Mouse (Mus musculus) adrenal gland, adult 2 months (tissue): Measurements from ENCODE around the gene Cacna2d3. TPM values are rescaled to one million over a fixed set of nuclear protein-coding genes. Genes with fewer than 3 reads are reported as not detected.

Experiments used
- DNase-seq: peaks from one replicate; pipeline ENCODE4 v3.0.0; 2021
- polyA plus RNA-seq: library from polyadenylated mRNA; depleted of rRNA; stranded (reverse); fragments of >200 nt; gene quantifications from 2 replicates; pipeline ENCODE4 v1.2.3, GENCODE M21; 2012
- total RNA-seq, 2 experiments: library from RNA; stranded (reverse); gene quantifications; 2 replicates each; pipeline ENCODE4 v1.2.3; 2021

Gene Cacna2d3
- total and polyA plus RNA-seq, 3 experiments, result 0.67 to 2.7 (median 2.7) TPM

DNA sequence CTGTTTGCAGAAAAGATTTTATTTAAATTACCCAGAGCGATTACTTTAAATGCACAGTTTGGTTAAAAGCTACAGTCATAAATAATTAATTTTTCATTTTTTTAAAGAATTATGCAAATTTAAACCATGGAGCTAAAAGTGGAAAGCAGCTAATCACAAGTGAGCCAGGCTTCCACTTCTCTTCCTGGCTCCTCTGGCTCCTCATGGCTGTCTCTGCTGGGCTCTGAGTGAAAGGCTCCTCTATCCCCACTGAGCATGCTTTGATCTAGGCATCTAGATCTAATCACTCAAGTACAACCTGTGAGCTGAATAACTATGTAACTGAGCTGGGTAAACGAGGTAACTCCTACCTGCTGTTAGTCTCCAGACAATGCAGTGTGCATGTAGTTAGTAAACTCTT, 577.5 kb downstream of the Cacna2d3 start:
- DNase-seq, result no peak

GRCm38 (mm10) chr14:29137614-29138013, 584.0 kb downstream of the Cacna2d3 start:
- no peak for DNase-seq

- DNase-seq, result no peak
Observed at GRCm38 (mm10) chr14:29137006-29137579, 584.6 kb downstream of the Cacna2d3 start.

DNA sequence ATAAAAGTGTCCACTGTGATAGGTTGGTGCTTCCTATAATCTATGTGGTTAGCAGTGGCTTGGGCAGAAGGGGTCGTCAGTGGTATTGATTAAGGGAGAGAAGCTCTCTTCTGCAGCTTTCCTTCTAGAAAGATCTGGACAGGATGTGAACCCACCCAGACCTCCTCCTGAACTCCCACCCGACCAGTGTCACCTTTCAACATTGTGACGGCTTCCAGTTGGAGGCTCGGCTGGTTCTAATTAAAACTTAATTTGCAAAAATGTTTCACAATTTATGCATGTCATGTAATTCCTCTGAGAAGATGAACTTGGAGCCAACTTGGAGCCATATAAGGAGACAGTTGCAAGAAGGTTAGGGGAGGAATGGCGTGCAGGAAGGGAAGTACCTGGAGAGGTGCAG, 586.8 kb downstream of the Cacna2d3 start:
- DNase-seq, result no peak

DNA sequence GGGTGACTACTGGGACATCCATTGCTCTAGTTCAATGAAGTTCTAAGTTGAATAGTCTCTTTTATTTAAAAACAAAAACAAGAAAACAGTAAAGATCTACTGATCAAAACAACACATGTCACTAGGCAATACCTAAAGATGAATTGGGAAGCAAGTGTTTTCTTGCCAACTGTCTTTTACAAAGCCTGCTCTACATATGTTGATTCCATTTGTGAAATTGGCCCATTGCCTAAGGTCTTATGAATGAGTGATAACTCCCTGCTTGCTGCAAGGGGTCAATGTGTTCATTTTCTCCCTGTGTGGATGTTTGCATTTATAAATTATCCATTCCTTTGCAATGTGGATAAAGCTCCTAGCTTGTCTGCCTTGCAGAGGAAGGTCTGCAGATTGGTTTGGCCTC, 591.2 kb downstream of the Cacna2d3 start:
- DNase-seq, result no peak

DNA sequence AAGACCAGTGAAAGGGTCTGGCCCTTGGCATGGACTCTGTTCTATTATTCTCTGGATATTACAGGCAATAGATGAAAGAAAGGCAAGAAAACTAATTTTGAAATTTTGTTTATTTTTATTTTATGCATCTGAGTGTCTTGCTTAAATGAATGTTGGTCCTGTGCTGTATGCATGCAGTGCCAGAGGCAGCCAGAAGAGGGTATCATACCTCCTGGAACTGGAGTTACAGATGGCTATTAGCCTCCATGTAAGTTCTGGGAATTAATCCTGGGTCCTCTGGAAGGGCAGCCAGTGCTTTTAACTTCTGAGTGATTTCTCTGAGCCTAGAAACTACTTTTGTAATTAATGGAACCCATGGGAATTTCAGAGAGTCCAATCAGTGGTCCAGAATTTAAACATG, 597.8 kb downstream of the Cacna2d3 start:
- peak; percentile 9 for DNase-seq

GRCm38 (mm10) chr14:29122749-29123148, 598.9 kb downstream of the Cacna2d3 start:
- no peak for DNase-seq

- DNase-seq, result no peak
Observed at GRCm38 (mm10) chr14:29113852-29114450, 607.7 kb downstream of the Cacna2d3 start.

DNA sequence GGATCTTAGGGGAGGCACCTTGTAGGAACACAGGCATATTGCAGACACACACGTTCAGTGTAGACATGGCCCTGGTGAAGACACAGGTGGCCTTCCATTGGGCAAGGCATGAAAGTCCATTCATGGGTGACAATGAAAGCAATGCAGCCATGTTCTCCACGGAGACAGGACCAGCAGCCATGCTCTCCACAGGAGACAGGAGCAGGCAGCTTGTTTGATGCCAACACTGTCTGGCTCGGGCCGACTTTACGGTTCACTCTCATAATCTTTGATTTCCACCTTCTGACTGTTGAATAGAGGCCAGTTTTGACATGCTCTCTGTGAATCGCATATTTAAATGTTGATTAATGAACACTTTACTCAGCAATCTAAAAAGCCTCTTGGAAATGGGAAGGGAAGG, 610.0 kb downstream of the Cacna2d3 start:
- no peak for DNase-seq

GRCm38 (mm10) chr14:29110351-29111091, 611.1 kb downstream of the Cacna2d3 start:
- no peak for DNase-seq

DNA sequence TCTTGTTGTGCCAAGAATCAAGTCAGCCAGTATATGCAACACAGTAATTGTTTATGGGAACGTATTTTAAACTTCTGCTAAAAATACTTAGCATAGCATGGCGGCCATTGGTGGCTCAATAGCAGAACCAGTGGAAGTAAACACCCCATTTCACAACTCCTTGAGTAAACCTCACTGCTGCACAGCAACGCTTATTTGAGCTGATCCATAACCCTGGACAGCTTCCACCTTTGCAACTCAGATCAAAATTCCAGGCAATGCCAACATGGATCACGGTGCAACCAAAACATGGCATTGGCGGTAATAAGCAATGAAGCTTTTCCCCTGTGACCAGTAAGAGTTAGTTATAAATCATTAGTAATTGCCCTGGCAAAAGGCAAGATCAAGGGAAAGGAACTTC, 614.2 kb downstream of the Cacna2d3 start:
- DNase-seq, result no peak

- DNase-seq, result peak; percentile 66
Observed at GRCm38 (mm10) chr14:29097776-29098175, 623.9 kb downstream of the Cacna2d3 start.

GRCm38 (mm10) chr14:29095431-29095830, 626.2 kb downstream of the Cacna2d3 start:
- DNase-seq, result no peak

DNA sequence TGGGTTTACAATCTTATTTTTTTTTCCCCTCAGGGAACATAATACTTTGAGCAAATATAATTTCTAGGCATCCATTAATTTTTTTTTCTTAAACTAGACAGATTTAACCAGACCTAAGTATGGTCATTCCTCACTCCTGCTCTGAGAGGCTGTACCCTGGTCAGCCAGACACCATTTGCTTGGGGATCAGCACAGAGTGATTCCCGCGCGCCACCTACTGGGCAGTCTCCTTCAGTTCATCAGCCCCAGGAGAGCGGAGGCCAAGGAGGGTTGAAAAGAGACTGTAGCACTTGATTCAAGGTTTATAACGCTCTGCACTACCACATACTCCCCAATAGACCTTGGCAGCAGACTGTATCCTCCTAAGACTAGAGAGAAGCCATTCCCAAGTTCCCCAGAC, 631.6 kb downstream of the Cacna2d3 start:
- peak; percentile 87 for DNase-seq

DNA sequence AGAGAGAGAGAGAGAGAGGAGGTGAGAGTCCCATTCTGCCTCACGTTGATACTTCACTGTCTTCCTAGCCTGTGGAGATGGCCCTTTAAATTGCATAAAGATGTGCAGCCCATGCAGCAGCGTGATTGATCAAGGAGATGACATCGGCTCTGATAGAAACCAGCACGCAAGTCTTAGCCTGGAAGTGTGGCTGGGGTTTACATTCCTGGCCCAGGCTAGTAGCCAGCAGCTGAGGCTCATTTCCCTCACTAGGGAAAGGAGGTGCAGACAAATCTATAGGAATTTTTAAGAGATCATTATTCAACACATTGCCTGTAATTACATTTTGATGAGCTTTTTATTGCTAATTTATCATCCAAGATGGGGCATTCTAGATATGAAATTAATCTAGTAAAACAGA, 635.1 kb downstream of the Cacna2d3 start:
- DNase-seq, result no peak

DNA sequence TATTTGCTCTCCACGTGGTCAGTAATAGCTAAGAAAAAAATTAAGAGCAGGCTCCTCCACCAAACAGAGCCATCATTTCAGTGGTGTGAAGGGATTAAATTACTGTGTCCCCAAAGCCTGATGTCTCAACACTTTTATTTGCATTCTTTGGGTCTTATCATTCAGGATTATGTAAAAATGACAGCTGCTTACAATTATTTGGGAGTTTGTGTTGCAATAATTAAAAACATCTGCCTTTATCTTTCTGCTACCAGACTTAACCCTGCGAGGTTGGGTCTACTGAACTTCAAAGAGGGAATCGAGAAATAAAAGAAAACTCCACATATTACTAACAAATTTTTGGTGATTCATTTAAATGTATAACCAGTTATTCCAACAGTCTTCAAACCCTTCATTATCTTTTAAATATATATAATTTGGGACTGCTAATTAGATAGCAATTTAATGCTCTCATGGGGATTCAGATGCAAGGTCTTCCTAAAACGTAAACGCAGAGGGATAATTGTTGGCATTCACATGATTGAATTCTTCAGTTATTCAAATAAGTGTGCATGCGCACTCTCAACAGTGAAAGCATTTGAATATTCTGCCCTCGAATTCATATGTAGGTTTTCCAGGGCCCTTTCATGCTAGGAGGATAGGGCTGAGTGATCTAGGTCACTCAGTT, 636.0 kb downstream of the Cacna2d3 start:
- no peak for DNase-seq

- DNase-seq, result peak; percentile 90
Observed at GRCm38 (mm10) chr14:29082171-29082570, 639.5 kb downstream of the Cacna2d3 start.

- peak; percentile 64 for DNase-seq
Observed at GRCm38 (mm10) chr14:29080630-29081029, 641.0 kb downstream of the Cacna2d3 start.

- no peak for DNase-seq
Observed at GRCm38 (mm10) chr14:29080228-29080627, 641.4 kb downstream of the Cacna2d3 start.

GRCm38 (mm10) chr14:29077418-29077817, 644.2 kb downstream of the Cacna2d3 start:
- no peak for DNase-seq

DNA sequence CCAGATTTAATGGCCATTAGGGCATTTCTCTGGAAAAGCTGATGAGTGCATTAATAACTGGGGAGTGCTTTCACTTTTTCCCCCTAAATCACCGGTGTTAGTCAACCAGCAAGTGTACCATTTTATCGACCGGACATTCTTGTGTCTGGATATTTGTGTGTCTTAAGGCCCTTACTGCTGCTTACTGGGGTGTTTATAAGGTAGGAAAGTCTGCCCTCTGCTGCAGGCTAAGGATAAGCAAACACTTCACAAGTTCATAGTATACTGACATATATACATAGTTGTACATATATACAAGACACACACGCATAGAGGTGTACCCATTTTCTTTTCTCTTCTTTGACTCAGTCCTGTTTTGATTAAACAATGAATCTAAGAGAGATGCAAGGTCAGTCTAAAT, 647.9 kb downstream of the Cacna2d3 start:
- DNase-seq, result no peak

- DNase-seq, result no peak
Observed at GRCm38 (mm10) chr14:29062676-29063075, 659.0 kb downstream of the Cacna2d3 start.

- no peak for DNase-seq
Observed at GRCm38 (mm10) chr14:29061491-29061890, 660.2 kb downstream of the Cacna2d3 start.
